Mouse (Mus musculus) MN1 (cell line): ENCODE results near the gene Usp43.

Source experiments
- DNase-seq: peaks from one replicate; pipeline ENCODE4 v3.0.0-alpha.2; 2016; ENCODE audit warnings: low spot score

Gene Usp43

DNA sequence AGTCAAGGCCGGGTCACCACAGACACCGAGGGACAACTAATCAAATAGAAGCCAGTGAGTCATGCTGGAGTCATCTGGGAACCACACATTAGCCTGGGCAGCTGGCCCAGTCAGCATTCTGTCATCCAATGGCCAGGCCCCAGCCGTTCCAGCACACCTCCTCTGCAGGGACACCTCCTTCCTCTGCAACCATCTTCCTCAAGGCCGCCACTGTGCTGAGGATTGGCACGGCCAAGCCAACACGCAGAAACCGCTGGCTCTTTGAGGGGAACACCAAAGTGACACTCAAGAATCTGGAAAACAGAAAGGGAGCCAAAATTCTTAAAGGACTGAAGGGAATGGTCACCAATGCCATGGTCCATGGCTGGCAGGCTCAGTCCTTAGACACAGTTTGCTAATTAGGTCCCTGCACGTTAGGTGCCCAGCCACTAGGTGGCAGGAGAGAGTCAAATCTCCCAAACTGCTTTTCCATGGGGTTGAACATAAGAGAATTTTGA lies 24.8 kb downstream of the Usp43 start:
- peak; percentile 87 for DNase-seq

DNA sequence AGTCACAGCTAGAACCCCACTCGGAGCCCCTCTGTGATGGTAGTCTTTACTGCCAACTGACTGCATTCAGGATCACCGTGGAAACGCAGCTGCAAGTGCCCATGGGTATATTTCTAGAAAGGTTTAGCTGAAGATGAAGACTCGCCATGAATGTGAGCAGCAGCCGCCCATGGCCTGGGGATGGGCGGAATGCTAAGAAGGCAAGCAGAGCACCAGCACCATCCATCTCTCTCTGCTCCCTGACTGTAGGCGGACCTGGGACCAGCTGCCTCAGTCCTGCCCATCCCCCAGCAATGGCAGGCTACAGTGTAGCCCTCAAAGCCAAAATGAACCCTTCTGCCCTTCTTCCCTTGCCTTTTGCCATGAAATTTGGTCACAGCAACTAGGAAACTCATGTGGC lies 26.3 kb downstream of the Usp43 start:
- DNase-seq = no peak

- no peak for DNase-seq
These were observed 33.4 kb downstream of the Usp43 start for GRCm38 (mm10) chr11:67888521-67888920.

DNA sequence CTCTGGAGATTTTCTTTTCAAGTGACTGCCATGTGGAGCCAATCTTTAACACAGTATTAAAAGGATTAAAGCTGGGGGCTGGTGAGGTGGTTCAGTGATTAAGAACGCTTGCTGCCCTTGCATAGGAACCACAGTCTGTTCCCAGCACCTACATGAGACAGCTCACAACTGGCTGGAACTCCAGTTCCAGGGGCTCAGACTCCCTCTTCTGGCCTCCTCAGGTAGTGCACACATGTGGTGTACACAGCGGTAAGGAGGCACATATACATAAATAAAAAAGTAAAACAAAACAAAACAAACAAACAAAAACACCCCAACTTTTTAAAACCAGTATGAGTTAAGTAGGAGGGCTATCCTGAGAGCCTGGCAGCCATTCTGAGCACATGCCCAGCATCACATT lies 36.0 kb downstream of the Usp43 start:
- DNase-seq = no peak

DNA sequence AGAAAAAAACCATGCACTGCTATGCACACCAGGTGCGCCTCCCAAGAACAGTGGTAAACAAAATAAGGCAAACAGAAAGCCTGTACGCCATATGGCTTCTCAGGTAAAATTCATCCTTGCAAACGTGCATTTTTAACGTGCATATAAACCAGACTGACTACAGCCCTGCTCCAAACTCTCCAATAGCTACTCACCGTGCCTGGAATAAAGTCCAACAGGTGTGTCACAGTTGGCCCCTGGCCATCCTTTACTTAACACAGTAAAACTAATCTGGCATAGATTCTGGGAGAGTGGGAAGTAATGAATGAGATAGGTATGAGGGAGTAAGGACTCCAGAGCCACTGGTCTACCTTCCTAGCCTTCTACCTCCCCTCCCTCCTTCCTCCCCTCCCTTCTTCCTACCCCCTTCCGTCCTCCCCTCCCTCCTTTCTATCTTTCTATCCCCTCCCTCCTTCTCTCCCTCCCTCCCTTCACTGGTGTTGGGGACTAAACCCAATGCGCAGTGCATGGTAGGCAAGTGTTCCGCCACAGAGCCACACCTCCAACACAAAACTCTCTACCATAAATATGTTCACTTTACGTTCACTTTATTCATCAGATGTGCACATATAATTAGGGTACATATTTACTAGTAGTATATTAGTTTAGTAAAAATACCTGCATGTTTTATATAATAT lies 56.3 kb downstream of the Usp43 start:
- DNase-seq = no peak

DNA sequence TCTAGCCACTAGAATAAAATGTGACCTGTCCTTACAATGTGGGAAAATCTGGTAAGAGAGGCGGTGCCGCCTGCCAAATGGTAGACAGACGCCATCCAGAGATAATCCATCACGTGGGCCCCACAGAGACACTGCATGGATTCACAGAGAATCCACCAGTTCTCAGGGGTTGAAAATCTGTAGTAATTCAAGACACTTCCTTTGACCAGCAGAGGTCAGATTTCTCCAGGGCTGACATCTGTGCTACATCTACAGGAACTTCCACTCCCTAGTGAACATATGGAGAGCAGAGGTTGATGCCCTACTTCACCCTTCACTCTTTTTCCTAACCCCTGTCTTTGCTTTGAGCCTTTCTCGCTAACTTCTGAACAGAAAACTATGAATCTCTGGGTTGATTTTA lies 56.9 kb downstream of the Usp43 start:
- DNase-seq = peak; percentile 20

GRCm38 (mm10) chr11:67861399-67861838 lies 60.5 kb downstream of the Usp43 start:
- DNase-seq = no peak

DNA sequence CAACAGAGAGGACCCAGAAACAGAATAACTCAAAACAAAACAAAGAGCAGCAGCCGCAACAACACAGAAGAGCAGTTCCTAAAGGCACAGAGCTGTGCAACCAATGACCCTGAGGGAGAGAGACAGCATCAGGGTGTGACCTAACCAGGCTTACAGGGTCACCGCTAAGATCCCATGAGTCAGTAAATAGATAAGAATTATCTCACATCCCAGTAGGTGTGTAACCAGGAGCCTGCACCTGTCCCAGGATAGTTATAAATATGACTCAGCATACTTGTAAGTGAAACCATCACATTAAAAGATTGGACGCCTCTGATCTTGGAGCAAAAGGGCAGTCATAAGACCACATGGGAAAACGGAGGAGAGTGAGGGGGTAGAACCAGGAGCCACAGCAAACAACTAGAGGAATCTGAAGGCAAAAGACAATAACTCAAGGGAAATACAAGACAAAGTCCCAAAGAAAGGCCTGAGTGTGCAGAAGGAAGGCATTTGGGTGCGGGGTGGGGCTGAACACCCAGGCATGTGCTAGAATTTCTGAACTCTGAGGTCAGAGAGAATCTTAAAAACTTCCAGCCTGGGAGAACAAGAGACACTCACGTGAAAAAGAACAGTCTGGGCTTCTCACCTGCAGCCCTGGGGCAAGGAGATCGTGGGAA lies 61.1 kb downstream of the Usp43 start:
- DNase-seq = no peak

- no peak for DNase-seq
These were observed 63.4 kb downstream of the Usp43 start for GRCm38 (mm10) chr11:67858518-67858917.

GRCm38 (mm10) chr11:67855035-67855434 lies 66.9 kb downstream of the Usp43 start:
- DNase-seq = peak; percentile 8

DNA sequence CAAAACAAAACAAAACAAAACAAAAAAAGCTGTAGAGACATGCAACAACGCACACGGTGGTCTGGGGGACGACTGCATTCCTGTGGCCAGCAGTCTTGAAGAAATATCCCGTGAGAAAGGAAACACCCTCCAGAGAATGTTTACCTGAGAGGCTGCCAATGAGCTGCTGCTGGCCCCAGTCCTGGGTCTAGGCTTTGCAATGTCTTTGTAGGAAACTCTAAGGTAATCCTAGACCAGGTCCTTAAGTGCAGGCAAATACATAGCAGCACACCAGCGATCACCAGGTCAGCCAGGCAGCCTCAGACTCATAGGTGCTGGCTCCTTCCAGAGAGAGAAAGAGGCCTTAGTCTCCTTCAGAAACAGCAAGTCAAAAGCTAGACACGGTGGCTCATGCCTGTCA lies 68.0 kb downstream of the Usp43 start:
- DNase-seq = no peak

DNA sequence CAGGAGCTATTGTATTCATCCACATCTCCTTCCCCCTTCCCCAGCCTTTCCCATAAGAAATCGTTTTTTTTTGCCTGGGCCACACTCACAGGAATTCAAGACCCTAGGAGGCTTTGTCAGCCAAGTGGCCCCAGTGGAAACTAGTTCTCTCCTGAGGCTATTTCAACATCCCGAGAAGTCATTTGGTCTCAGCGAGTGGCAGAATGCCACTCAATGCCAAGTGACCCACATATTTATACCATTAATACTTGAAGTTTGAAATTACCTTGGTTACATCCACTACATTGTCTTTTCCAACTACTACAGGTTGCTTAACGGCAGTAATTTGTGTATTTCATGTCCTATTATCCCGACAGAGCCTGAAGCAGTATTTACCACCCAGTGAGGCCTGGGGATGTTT lies 70.2 kb downstream of the Usp43 start:
- no peak for DNase-seq

GRCm38 (mm10) chr11:67845193-67845592 lies 76.8 kb downstream of the Usp43 start:
- no peak for DNase-seq

GRCm38 (mm10) chr11:67839810-67840209 lies 82.1 kb downstream of the Usp43 start:
- no peak for DNase-seq

- no peak for DNase-seq
These were observed 86.4 kb downstream of the Usp43 start for GRCm38 (mm10) chr11:67835408-67836078.

DNA sequence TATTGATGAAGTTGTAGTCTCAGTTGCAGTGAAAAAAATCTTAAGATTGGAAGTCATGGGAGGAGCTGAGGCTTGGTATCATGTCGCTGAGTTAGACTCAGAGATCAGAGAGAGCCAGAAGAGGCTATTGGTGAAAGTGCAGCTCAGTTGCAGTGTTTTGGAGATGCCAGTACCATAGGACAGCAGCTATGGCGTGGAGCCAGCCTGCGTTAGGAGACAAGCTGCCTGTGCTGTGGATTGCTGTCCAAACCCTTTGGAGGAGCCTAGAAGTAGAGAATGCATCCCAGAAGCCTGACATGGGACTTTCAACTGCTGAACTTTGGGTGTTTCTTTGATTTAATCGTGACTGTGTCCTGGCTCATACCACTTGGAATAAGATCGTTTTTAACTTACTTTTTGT lies 90.1 kb downstream of the Usp43 start:
- no peak for DNase-seq

DNA sequence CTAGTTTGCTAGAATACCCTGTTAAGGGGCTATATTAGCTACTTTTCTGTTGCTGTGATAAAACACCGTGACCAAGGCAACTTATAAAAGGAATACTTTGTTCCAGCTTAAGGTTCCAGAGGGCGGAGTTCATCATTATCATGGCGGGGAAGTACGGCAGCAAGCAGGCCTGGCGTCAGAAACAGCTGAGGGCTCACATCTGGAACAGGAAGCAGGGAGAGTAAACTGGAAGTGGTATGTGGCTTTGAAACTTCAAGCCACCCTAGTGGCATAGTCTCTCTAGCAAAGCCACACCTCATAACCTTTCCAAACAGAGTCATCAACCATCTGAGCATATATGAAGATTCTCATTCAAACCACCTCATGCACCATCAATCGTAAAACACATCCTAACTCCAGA lies 92.4 kb downstream of the Usp43 start:
- no peak for DNase-seq

GRCm38 (mm10) chr11:67828360-67829059 lies 93.4 kb downstream of the Usp43 start:
- DNase-seq = no peak

DNA sequence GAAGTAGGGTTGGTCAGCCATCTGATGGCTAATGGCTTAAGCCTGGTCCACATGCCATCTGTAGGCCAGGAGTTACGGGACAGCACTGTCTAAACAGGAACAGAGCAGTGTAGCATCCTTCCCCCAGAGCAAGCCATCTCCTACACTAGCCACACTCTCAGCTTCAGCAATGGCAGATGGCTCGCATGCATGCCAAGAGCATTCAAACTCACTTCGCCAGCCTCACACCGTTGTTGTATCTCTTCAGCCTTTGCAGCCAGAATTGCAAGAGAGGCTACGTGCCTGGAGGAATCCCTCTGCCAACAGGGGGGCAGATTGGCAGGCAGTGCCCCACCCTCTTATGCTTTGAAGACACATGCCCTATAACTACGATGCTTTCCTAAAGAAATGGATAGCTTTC lies 100.4 kb downstream of the Usp43 start:
- no peak for DNase-seq

GRCm38 (mm10) chr11:67820221-67820620 lies 101.7 kb downstream of the Usp43 start:
- DNase-seq = peak; percentile 12

DNA sequence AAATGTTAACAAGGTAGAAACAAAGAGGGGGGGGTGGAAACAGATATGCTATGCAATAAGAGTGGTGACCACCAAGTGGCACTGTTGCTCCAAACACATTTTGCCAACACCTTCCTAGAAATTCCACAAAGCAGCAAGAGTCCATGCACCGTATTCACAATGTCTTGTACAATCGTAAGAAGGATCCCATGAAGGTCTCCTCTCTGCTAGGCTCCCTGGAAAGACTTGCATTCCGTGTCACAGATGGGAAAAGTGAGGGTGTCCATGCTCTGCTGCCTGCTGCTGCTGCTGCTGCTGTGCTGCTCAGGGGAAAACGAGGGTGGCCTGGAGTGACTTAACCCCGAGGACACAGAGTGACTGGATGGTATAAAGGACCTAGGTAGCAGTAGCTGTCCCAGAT lies 102.3 kb downstream of the Usp43 start:
- peak; percentile 13 for DNase-seq

DNA sequence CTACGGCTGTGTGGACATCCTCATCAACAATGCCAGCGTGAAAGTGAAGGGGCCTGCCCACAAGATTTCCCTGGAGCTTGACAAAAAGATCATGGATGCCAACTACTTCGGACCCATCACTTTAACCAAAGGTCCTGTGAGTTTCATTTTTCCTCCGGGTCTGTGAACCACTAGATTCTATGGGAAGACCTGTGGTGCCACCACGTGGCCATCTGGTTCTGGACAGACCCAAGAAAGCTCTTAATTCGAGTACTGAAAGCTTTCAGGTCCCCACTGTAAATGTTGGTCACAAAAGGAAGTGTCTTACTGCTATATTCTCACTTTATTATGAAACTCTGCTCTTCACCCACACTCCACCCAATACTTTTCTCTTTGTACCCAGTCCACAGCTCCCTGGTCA lies 110.4 kb downstream of the Usp43 start:
- DNase-seq = no peak

GRCm38 (mm10) chr11:67808051-67808450 lies 113.9 kb downstream of the Usp43 start:
- DNase-seq = no peak
